Mouse (Mus musculus) liver, embryonic 18 days (tissue): Measurements from ENCODE around the gene H13. TPM values are rescaled to one million over a fixed set of nuclear protein-coding genes. Genes with fewer than 3 reads are reported as not detected.

Experiments used
- polyA plus RNA-seq: library from polyadenylated mRNA; depleted of rRNA; stranded (reverse); fragments of >200 nt; gene quantifications from 2 replicates; pipeline ENCODE4 v1.2.3, GENCODE M21; 2012; rRNA removed

The H13 gene
- polyA plus RNA-seq = 50.0 and 56.9 TPM in 2 replicates

DNA sequence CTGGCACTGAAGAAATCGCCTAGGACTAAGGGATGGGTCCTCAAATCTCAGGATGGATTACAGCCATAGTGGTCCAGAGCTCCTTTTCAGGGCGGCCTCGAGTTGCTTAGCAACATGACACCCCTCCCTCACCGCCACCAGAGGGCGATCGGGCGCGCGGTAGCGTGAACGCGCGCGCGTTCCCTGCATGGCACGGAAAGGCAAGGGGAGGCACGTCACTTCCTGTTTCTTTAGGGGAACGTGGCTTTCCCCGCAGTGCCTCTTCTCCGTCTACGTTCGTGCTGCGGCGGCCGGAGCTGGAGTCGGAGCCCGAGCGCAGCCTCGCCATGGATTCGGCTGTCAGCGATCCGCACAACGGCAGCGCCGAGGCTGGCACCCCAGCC is at the start of gene H13:
H13 (plus strand) TSS at position 206 of the 383 bp plus-strand sequence.

DNA sequence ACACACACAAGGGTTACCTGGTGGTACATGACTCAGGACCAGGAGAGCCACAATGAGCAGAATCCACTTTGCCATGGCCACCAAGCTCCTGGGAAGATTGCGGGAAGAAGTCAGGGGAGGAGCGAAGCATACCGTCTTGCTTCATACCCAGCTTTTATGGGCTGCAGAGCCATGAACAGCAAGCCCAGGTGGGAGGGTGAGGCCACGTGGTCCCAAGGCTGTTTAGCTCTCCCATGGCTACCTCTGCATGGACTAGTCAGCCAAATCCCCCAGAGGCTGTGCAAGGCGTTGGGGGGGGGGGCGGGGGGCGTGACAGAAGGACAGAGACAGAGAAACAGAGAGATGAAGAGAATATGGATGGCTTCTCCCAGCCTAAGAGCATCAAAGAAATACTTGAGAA is 46.3 kb upstream of the H13 start, which contains the start of gene Defb25:
Defb25 (minus strand) TSS at position 101 of the 400 bp plus-strand sequence.

DNA sequence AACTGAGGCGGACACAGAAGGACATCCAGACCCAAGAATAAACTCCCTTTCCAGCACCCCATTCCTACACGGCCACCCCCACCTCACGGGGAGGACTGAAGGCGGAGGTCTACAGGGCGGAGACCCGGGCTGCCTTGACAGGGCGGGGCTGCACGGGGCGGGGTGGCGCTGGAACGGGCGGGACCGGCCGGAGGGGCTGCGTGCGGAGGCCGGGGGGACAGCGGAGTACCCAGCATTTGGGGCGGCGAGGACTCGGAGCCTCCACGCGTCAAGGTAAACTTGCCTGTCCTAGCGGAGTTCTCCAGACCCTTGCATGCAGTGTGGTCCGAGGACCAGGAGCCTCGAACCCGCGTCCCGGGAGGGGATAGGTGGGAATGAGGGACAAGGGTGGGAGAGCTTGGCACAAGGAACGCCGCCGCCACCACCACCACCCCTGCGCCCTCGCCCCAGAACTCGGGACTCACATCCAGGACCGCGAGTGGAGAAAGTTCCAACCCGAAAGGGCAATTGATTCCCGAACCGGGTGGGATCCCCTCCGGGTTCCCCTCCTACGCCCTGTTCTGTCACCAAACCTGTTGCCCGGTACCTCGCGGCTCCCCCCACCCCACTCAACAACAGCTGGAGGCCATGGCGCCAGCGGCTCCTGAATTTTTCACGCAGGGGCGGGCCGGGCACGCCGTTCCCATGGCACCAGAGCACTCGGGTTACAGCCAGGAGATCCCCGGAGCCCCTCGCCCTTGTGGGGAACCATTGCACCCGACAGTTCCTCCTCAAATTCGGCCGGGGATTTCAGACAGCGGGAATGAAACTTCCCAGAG is 42.3 kb upstream of the H13 start, which contains the start of gene Rem1:
Rem1 (plus strand) TSS at position 178 of the 818 bp plus-strand sequence.

DNA sequence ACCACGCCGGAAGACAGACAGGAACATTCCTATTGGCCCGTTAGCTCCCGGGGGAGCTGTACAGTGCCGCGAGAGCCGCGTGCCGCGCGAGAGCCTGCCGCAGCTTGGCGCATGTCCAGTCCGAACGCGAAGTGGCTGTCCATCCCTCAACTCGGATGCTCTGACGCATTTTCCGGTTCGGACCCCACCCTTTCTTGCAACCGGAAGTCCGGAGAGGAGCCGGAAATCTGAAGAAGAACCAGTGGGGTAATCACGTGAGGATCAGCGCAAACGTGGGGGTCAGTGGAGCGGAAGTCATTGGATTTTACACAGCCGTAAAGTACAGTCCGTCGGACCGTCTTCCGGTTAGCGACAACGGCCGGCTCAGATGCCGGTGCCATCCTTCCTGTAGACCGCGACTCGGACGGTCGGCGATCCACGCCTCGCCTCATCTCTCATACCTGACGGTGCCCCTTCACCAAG is 17.6 kb downstream of the H13 start, which contains the start of gene Mcts2:
Mcts2 (plus strand) TSS at position 230 of the 462 bp plus-strand sequence.

DNA sequence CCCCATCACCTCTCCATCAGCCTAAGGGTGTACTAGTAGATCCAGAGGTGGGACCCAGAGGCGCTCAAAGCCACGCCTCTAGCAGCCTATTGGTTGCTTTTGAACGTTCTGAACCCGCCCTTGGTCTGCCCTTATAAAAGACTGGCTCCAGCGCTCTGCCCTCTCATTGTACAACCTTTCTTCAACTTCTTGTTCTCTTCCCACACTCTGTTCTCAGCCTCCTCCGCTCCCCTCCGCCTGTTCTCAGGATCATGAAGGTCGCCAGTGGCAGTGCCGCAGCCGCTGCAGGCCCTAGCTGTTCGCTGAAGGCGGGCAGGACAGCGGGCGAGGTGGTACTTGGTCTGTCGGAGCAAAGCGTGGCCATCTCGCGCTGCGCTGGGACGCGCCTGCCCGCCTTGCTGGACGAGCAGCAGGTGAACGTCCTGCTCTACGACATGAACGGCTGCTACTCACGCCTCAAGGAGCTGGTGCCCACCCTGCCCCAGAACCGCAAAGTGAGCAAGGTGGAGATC is 66.9 kb downstream of the H13 start, which contains the start of gene Id1:
Id1 (plus strand) TSS at position 162 of the 512 bp plus-strand sequence.

DNA sequence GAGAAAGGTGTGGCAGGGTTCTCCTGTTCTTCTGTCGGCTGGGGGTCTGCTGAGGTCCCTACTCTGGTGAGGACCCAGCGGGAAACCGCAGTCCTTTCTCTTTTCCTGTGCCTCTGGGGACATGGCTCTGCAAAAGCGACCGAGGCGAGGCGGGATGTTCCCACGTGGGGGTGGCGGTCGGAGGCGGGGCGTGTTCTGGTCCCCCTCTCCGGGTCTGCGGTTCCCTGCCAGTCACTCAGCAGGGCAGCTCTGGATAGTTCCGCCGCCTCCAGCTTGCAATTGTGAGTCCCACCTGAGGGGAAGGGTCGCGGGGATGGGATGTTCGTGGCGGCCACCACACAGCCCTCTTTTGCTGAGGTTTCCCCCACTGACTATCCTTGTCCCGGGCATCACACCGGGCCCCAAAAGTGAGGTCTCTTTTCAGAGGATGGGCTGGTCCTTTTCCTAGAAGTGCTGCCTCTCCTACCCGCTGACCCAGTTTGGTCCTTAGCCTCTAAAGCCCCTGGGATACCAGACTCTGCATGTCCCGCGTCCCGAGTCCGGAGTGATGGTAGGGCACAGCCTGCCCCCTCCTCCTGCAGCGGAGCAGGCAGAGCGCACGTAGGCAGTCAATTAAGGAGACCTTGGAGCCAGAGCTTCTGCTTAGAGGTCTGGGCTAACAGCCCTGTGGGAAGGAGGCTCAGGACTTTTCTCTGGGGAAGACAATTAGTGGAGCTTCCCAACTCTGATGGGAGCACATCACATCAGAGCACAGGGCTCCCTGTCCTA is 84.9 kb downstream of the H13 start, which contains the start of gene Cox4i2:
Cox4i2 (plus strand) TSS at position 230 of the 768 bp plus-strand sequence.

Other genes starting within 250 kb of the H13 start
- not detected in 2 replicates for gene Defb23, start 204.8 kb upstream of the H13 start, polyA plus RNA-seq
- not detected in 2 replicates for gene Defb20, start 192.4 kb upstream of the H13 start, polyA plus RNA-seq
- gene Defb22, start 179.3 kb upstream of the H13 start, polyA plus RNA-seq = not detected in 2 replicates
- not detected in 2 replicates for gene Defb26, start 157.8 kb upstream of the H13 start, polyA plus RNA-seq
- gene Defb28, start 151.2 kb upstream of the H13 start, polyA plus RNA-seq = not detected in 2 replicates
- not detected in 2 replicates for gene Defb29, start 129.4 kb upstream of the H13 start, polyA plus RNA-seq
- not detected in 2 replicates for gene Gm17416, start 100.1 kb upstream of the H13 start, polyA plus RNA-seq
- gene Defb21, start 96.7 kb upstream of the H13 start, polyA plus RNA-seq = not detected in 2 replicates
- gene Defb19, start 89.1 kb upstream of the H13 start, polyA plus RNA-seq = not detected in 2 replicates
- gene Defb45, start 70.1 kb upstream of the H13 start, polyA plus RNA-seq = not detected in 2 replicates
- not detected in 2 replicates for gene Defb36, start 65.1 kb upstream of the H13 start, polyA plus RNA-seq
- gene Defb25, start 46.4 kb upstream of the H13 start, polyA plus RNA-seq = not detected in 2 replicates
- gene Rem1, start 42.5 kb upstream of the H13 start, polyA plus RNA-seq = 1.1 and 1.2 TPM in 2 replicates
- 5.8 and 5.9 TPM in 2 replicates for gene Mcts2, start 17.6 kb downstream of the H13 start, polyA plus RNA-seq
- 51.1 and 55.1 TPM in 2 replicates for gene Id1, start 66.8 kb downstream of the H13 start, polyA plus RNA-seq
- 0.78 and 0.91 TPM in 2 replicates for gene Cox4i2, start 84.7 kb downstream of the H13 start, polyA plus RNA-seq
- gene Bcl2l1, start 162.3 kb downstream of the H13 start, polyA plus RNA-seq = 54.2 and 57.5 TPM in 2 replicates
- gene Tpx2, start 178.5 kb downstream of the H13 start, polyA plus RNA-seq = 21.1 and 23.6 TPM in 2 replicates
- gene Mylk2, start 241.9 kb downstream of the H13 start, polyA plus RNA-seq = 0.01 TPM in 1 of 2 replicates, not detected in the other